Mouse (Mus musculus) ES-E14 (cell line): ENCODE measurements around the gene Aida. TPM values are rescaled to one million over a fixed set of nuclear protein-coding genes. Genes with fewer than 3 reads are reported as not detected.

Source experiments
- DNase-seq: peaks from one replicate; pipeline ENCODE4 v3.0.0-alpha.2; 2013; ENCODE audit warnings: low read depth, low spot score
- H3K27ac ChIP-seq: 2 replicates; pipeline ENCODE4 v1.5.1; 2012; ENCODE audit warnings: low read depth, mild to moderate bottlenecking, low read length, moderate library complexity, mixed read lengths; ENCODE audit not compliant: poor library complexity, insufficient read depth, severe bottlenecking
- H3K36me3 ChIP-seq: 2 replicates; pipeline ENCODE4 v1.6.1; 2012; ENCODE audit warnings: mild to moderate bottlenecking, low read length, moderate library complexity, mixed read lengths; ENCODE audit not compliant: control insufficient read depth, poor library complexity, insufficient read depth, severe bottlenecking
- H3K4me1 ChIP-seq, 2 experiments: fragments of 150-350 bp in 1 of 2; sonication (generic) in 1 of 2; 2 replicates each; pipeline ENCODE4 v1.6.1; 2012; ENCODE audit warnings: low read length in 2 of 2, mild to moderate bottlenecking in 1 of 2, mixed read lengths in 1 of 2; ENCODE audit not compliant: control insufficient read depth in 2 of 2, insufficient read depth in 2 of 2, poor library complexity in 1 of 2
- H3K4me3 ChIP-seq, 2 experiments: fragments of 150-350 bp in 1 of 2; sonication (generic) in 1 of 2; 2 replicates each; pipeline ENCODE4 v1.5.1; 2012; ENCODE audit warnings: low read length in 2 of 2, low read depth in 1 of 2, mild to moderate bottlenecking in 1 of 2, mixed read lengths in 1 of 2; ENCODE audit not compliant: insufficient read depth in 1 of 2, poor library complexity in 1 of 2, severe bottlenecking in 1 of 2
- H3K9ac ChIP-seq: 2 replicates; pipeline ENCODE4 v1.6.1; 2012; ENCODE audit warnings: low read depth, mild to moderate bottlenecking, low read length, mixed read lengths; ENCODE audit not compliant: poor library complexity, insufficient read depth, severe bottlenecking
- H3K9me3 ChIP-seq: fragments of 150-350 bp; sonication (generic); 2 replicates; pipeline ENCODE4 v1.6.1; 2012; ENCODE audit warnings: low read depth, mild to moderate bottlenecking, low read length; ENCODE audit not compliant: control insufficient read depth, insufficient read depth
- CHD2 ChIP-seq: IDR thresholded peaks from 2 replicates; pipeline ENCODE4 v1.6.1; 2014; ENCODE audit warnings: mild to moderate bottlenecking, low read depth, low read length, inconsistent platforms
- HCFC1 ChIP-seq: IDR thresholded peaks from 2 replicates; pipeline ENCODE4 v1.6.1; 2012; ENCODE audit warnings: low read length, inconsistent platforms, borderline replicate concordance; ENCODE audit not compliant: insufficient read depth
- MAFK ChIP-seq: IDR thresholded peaks from 2 replicates; pipeline ENCODE4 v1.6.1; 2014; ENCODE audit warnings: mild to moderate bottlenecking, low read depth, low read length, inconsistent platforms; ENCODE audit not compliant: insufficient read depth
- ZC3H11A ChIP-seq: IDR thresholded peaks from 2 replicates; pipeline ENCODE4 v1.6.1; 2012; ENCODE audit warnings: low read depth, mild to moderate bottlenecking, inconsistent platforms, low read length, borderline replicate concordance
- ZNF384 ChIP-seq: IDR thresholded peaks from 2 replicates; pipeline ENCODE4 v1.6.1; 2012; ENCODE audit warnings: low read depth, low read length, inconsistent platforms
- in situ Hi-C, 2 experiments: fragments of 600-800 bp; cut with MboI; formaldehyde crosslinking; loops; one replicate each; pipeline ENCODE4 v1.15.1; 2025; ENCODE audit warnings: low sequenced_read_pairs in 2 of 2, inconsistent platforms in 1 of 2; ENCODE audit not compliant: unreplicated experiment in 2 of 2
- total RNA-seq: library from RNA; depleted of rRNA; stranded (reverse); fragments of 300-350 nt; gene quantifications from 2 replicates; pipeline ENCODE4 v1.2.3, GENCODE M21; 2012; rRNA removed

The Aida gene
- 22.0 and 28.5 TPM in 2 replicates for total RNA-seq

DNA sequence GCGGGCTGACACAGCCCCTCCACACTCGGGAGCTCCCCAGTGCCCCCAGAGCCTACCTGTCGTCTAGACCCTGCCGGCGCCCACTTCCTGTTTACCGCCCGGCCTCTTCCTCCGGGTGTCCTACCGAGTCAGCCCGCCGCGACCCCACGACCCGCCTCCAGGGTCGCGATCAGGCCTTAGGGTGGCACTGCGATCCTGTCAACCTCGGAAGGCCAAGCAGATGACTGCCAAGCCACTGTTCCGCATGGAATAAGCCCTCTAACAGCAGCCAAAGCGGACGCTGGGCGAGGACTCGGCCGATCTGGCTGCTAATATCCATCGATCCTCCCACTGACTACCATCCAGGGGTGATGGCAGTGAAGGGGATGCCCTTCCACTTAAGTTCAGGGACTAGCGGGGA lies at the start of gene Aida:
Gene Aida (plus strand): TSS at position 126 of the 400 bp plus-strand sequence.
- H3K9ac ChIP-seq: peak within 1 kb of the TSS; percentile 83
- in situ Hi-C loops: no loop called here
- TF ChIP-seq MAFK: no peak
- no peak for TF ChIP-seq CHD2
- TF ChIP-seq ZC3H11A: no peak
- TF ChIP-seq HCFC1: no peak
- no peak for TF ChIP-seq ZNF384
- no peaks in the 10 kb centered on the region for H3K4me1 ChIP-seq
- H3K36me3 ChIP-seq: no peaks in the 10 kb centered on the region
- no peaks in the 10 kb centered on the region for H3K9me3 ChIP-seq
- DNase-seq: peak; percentile 30
- H3K4me3 ChIP-seq: peak within 1 kb of the TSS; percentile 82 to 84
- H3K27ac ChIP-seq: peak within 1 kb of the TSS; percentile 73

DNA sequence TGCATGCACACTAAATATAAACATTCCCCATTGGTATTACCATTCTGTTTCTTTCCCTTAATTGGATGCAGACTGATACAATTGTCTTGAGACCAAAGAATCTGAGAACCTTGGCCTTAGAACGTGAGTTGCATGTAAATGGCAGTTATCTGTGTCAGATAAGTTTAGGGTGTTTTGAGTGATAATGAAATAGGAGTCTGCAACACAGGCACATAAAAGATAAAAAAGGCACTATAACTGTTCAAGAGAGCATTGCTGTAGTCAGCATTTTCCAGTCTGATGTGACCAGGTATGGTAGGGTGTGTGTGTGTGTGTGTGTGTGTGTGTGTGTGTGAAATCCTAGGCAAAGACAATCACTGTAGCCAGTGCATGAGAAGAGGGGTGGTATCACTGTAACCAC lies 48.2 kb upstream of the Aida start:
- TF ChIP-seq MAFK (no peak), ZC3H11A (no peak), ZNF384 (no peak), CHD2 (no peak), HCFC1 (no peak)
- Histone ChIP-seq H3K36me3 (no peaks in the 10 kb centered on the region), H3K4me3 (no peak overlapping the region), H3K4me1 (no peaks in the 10 kb centered on the region), H3K9me3 (no peaks in the 10 kb centered on the region), H3K9ac (no peak overlapping the region), H3K27ac (no peak overlapping the region)
- no peak for DNase-seq
- in situ Hi-C loops: no loop called here

DNA sequence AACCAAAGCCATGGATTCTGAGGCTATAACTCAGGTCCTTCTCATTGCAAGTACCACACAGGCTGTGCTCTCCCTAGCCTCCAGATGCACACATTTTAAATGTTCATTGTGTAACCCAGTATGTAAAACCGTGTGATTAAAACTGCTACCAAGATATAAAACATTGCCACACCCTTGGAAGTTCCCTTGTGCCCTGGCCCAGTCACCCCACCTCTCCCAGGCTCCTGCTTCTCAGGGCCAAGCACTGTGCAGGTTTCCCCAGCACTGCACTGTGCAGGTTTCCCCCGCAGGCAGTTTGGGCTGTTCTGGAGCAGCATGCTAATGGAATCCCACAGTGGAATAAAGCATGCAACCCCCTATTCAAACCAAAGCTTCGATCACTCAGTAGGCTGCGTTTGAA lies 45.8 kb upstream of the Aida start:
- no peak for DNase-seq
- H3K36me3 ChIP-seq: no peaks in the 10 kb centered on the region
- TF ChIP-seq MAFK: no peak
- no peak for TF ChIP-seq CHD2
- TF ChIP-seq ZNF384: no peak
- H3K27ac ChIP-seq: no peak overlapping the region
- no peak overlapping the region for H3K9ac ChIP-seq
- H3K9me3 ChIP-seq: no peaks in the 10 kb centered on the region
- no peak overlapping the region for H3K4me3 ChIP-seq
- in situ Hi-C loops: loop anchor here in 1 of 2 experiments (25.0 kb wide), 1 partner anchor 688 kb away; the partner anchor contains the start of gene Capn8
- no peaks in the 10 kb centered on the region for H3K4me1 ChIP-seq

GRCm38 (mm10) chr1:183251818-183252217 lies 44.6 kb upstream of the Aida start:
- no peak overlapping the region for H3K9ac ChIP-seq
- no peaks in the 10 kb centered on the region for H3K36me3 ChIP-seq
- no peaks in the 10 kb centered on the region for H3K9me3 ChIP-seq
- TF ChIP-seq CHD2 (no peak), ZNF384 (no peak), MAFK (no peak), HCFC1 (no peak), ZC3H11A (no peak)
- H3K27ac ChIP-seq: no peak overlapping the region
- DNase-seq: no peak
- in situ Hi-C loops: loop anchor here in 1 of 2 experiments (25.0 kb wide), 1 partner anchor 690 kb away; the partner anchor contains the start of gene Capn8
- no peak overlapping the region for H3K4me3 ChIP-seq
- H3K4me1 ChIP-seq: no peaks in the 10 kb centered on the region

DNA sequence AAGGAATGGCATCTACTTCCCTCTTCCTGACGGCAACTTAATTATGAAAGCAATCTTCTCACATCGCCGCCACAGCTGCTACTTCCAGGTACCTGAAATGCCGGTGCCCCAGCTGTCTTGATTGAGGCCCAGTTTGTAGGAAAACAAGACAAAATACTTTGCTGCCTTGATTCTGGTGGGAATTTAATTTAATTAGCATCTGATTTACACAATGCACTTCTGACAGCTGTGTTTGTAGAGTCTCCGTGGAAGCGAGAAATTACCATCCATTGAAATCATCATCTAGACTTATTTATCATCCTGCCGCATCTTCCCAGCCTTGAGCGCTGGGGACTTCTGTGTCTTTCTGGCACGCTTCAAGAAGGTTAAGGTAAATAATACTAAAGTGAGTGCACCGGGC lies 43.8 kb upstream of the Aida start:
- Histone ChIP-seq H3K9me3 (no peaks in the 10 kb centered on the region), H3K4me1 (no peaks in the 10 kb centered on the region), H3K4me3 (no peak overlapping the region), H3K27ac (no peak overlapping the region), H3K36me3 (no peaks in the 10 kb centered on the region), H3K9ac (no peak overlapping the region)
- no peak for DNase-seq
- in situ Hi-C loops: loop anchor here in 1 of 2 experiments (25.0 kb wide), 1 partner anchor 690 kb away; the partner anchor contains the start of gene Capn8
- no peak for TF ChIP-seq ZC3H11A
- no peak for TF ChIP-seq MAFK
- no peak for TF ChIP-seq CHD2
- no peak for TF ChIP-seq HCFC1
- TF ChIP-seq ZNF384: no peak
